Mouse (Mus musculus): ENCODE measurements around the gene 5330417C22Rik. TPM values are rescaled to one million over a fixed set of nuclear protein-coding genes. Genes with fewer than 3 reads are reported as not detected.
"Not testable (repeated sequence)": the region's sequence is repeated elsewhere in the genome, so short reads cannot be mapped to it uniquely, and the experiment has no call there.

The 5330417C22Rik gene
- polyA plus RNA-seq, 1 experiment: 149 TPM

DNA sequence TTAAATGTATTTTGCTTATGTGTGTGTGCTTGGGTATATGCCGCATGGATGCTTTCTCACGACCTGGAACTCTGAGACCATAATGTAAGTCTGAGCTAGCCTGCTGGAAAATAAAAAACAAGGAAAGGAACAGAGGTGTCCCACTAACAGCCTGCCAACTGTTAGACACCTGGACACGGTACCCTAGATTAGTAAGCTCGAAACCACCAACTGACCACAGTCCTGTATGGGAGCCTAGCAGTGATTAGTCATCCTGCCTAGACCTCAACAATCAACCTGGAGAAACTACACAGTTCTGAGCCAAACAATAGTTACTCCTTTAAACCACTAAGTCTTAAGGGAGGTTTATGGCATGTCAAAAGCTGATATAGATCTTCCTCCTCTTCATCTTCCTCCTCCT is 12.9 kb downstream of the 5330417C22Rik start:
- Histone ChIP-seq H3K4me3 (ENCODE audit: control insufficient read depth, low read depth, low read length) (no peak overlapping the region), H3K27me3 (ENCODE audit: control insufficient read depth, insufficient read depth, low read length) (no peaks in the 10 kb centered on the region), H3K36me3 (ENCODE audit: control insufficient read depth, insufficient read depth, low read length) (no peaks in the 10 kb centered on the region), H3K27ac (ENCODE audit: control insufficient read depth, insufficient read depth, low read depth, low read length) (no peak overlapping the region), H3K4me1 (ENCODE audit: control insufficient read depth, insufficient read depth, low read length) (no peaks in the 10 kb centered on the region)
- TF ChIP-seq CTCF (IDR thresholded peaks at IDR 0.05; ENCODE audit: control insufficient read depth, insufficient read depth, insufficient replicate concordance, low read depth, low read length) (no peak), POLR2A (IDR thresholded peaks at IDR 0.05; ENCODE audit: control insufficient read depth, low read depth, low read length) (no peak)

DNA sequence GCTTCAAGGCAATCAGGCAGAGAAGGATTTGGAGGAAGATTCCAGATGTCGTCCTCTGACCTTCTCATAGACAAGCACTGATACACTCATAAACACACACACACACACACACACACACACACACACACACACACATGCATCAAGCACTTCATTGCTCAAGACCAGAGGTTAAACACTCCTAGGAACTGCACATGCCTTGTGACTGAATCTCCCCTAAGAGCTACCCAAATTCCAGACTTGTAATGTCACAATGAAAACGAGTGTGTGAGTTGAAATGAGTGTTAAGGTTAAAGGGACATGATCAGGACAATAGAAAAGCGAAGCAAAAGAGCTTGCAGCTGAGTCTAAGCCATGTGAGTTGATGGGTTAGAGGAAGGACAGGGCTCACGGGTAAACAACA is 18.1 kb downstream of the 5330417C22Rik start:
- Histone ChIP-seq H3K27me3 (ENCODE audit: control insufficient read depth, insufficient read depth, low read length) (no peaks in the 10 kb centered on the region), H3K27ac (ENCODE audit: control insufficient read depth, insufficient read depth, low read depth, low read length) (no peak overlapping the region), H3K4me1 (ENCODE audit: control insufficient read depth, insufficient read depth, low read length) (no peaks in the 10 kb centered on the region), H3K4me3 (ENCODE audit: control insufficient read depth, low read depth, low read length) (no peak overlapping the region), H3K36me3 (ENCODE audit: control insufficient read depth, insufficient read depth, low read length) (no peaks in the 10 kb centered on the region)
- TF ChIP-seq CTCF (IDR thresholded peaks at IDR 0.05; ENCODE audit: control insufficient read depth, insufficient read depth, insufficient replicate concordance, low read depth, low read length): no peak

- TF ChIP-seq POLR2A (IDR thresholded peaks at IDR 0.05; ENCODE audit: control insufficient read depth, low read depth, low read length): no peak
- no peak for TF ChIP-seq CTCF (IDR thresholded peaks at IDR 0.05; ENCODE audit: control insufficient read depth, insufficient read depth, insufficient replicate concordance, low read depth, low read length)
These were observed 22.9 kb downstream of the 5330417C22Rik start for GRCm38 (mm10) chr3:108513465-108513864.

DNA sequence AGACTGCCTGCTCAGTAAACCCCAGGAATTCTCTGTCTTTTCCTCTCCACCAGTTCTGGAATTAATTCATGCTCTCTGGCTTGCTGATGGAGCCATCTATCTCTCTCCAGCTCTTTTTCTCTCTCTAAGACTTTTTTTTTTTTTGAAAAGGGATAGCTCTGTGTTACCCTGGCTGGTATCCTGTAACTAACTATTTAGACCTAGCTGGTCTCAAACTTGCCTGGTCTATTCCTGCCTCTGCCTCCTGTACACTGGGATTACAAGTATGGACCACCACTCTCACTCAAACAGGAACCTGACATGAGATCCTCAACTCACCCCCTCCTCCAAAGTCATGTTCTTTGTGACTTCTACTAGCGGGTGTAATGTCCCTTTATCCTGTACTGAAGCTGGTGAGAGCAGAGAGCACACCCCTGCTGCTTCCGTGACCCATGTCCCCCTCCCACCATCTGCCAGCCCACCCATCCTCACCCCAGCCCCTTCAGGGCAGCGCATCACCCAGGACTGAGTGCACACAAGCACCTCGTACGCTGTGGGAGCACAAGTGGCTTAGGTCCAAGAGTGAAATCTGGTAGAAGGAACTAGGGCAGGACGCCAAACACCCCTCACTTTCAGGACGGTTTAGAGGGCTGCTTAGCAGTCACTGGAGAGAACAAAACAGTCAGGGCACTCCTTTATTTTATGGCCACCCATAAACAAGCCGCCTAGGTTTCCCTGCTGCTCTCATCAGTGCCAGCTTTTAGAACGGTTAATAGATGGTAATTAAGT is 25.4 kb downstream of the 5330417C22Rik start:
- Histone ChIP-seq H3K27me3 (ENCODE audit: control insufficient read depth, insufficient read depth, low read length) (no peaks in the 10 kb centered on the region), H3K27ac (ENCODE audit: control insufficient read depth, insufficient read depth, low read depth, low read length) (no peak overlapping the region), H3K4me1 (ENCODE audit: control insufficient read depth, insufficient read depth, low read length) (no peaks in the 10 kb centered on the region), H3K36me3 (ENCODE audit: control insufficient read depth, insufficient read depth, low read length) (no peaks in the 10 kb centered on the region), H3K4me3 (ENCODE audit: control insufficient read depth, low read depth, low read length) (no peak overlapping the region)
- TF ChIP-seq POLR2A (IDR thresholded peaks at IDR 0.05; ENCODE audit: control insufficient read depth, low read depth, low read length) (no peak), CTCF (IDR thresholded peaks at IDR 0.05; ENCODE audit: control insufficient read depth, insufficient read depth, insufficient replicate concordance, low read depth, low read length) (no peak)

More at GRCm38 (mm10) chr3:108513465-108513864, 22.9 kb downstream of the 5330417C22Rik start:
- Histone ChIP-seq H3K36me3 (ENCODE audit: control insufficient read depth, insufficient read depth, low read length) (no peaks in the 10 kb centered on the region), H3K4me3 (ENCODE audit: control insufficient read depth, low read depth, low read length) (no peak overlapping the region), H3K4me1 (ENCODE audit: control insufficient read depth, insufficient read depth, low read length) (no peaks in the 10 kb centered on the region), H3K27ac (ENCODE audit: control insufficient read depth, insufficient read depth, low read depth, low read length) (no peak overlapping the region), H3K27me3 (ENCODE audit: control insufficient read depth, insufficient read depth, low read length) (no peaks in the 10 kb centered on the region)

DNA sequence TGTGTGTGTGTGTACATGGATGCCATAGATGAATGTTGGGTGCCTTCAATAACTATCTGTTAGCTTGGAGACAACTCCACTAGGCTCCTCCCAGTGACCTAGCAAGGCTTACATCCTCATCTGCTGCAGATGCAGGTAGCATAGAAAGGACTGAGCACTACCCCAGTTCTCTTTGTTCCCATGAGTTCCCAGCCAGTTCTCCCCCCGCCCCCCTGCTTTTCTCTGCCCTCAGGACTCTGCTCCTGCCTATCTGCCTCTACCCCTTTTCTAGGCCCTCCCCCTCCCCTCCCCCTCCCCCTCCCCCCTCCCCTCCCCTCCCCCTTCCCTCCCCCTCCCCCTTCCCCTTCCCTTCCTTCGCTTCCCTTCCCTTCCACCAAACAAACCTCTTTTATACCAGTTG is 26.2 kb downstream of the 5330417C22Rik start:
- H3K27ac ChIP-seq (ENCODE audit: control insufficient read depth, insufficient read depth, low read depth, low read length): no peak overlapping the region
- no peak for TF ChIP-seq POLR2A (IDR thresholded peaks at IDR 0.05; ENCODE audit: control insufficient read depth, low read depth, low read length)
- no peak for TF ChIP-seq CTCF (IDR thresholded peaks at IDR 0.05; ENCODE audit: control insufficient read depth, insufficient read depth, insufficient replicate concordance, low read depth, low read length)
- no peak overlapping the region for H3K4me3 ChIP-seq (ENCODE audit: control insufficient read depth, low read depth, low read length)
- H3K4me1 ChIP-seq (ENCODE audit: control insufficient read depth, insufficient read depth, low read length): no peaks in the 10 kb centered on the region
- H3K36me3 ChIP-seq (ENCODE audit: control insufficient read depth, insufficient read depth, low read length): no peaks in the 10 kb centered on the region
- no peaks in the 10 kb centered on the region for H3K27me3 ChIP-seq (ENCODE audit: control insufficient read depth, insufficient read depth, low read length)

- Histone ChIP-seq H3K27ac (ENCODE audit: control insufficient read depth, insufficient read depth, low read depth, low read length) (no peak overlapping the region), H3K27me3 (ENCODE audit: control insufficient read depth, insufficient read depth, low read length) (no peaks in the 10 kb centered on the region), H3K4me1 (ENCODE audit: control insufficient read depth, insufficient read depth, low read length) (no peaks in the 10 kb centered on the region), H3K36me3 (ENCODE audit: control insufficient read depth, insufficient read depth, low read length) (no peaks in the 10 kb centered on the region), H3K4me3 (ENCODE audit: control insufficient read depth, low read depth, low read length) (no peak overlapping the region)
- TF ChIP-seq POLR2A (IDR thresholded peaks at IDR 0.05; ENCODE audit: control insufficient read depth, low read depth, low read length) (no peak), CTCF (IDR thresholded peaks at IDR 0.05; ENCODE audit: control insufficient read depth, insufficient read depth, insufficient replicate concordance, low read depth, low read length) (no peak)
These were observed 27.4 kb downstream of the 5330417C22Rik start for GRCm38 (mm10) chr3:108508745-108509474.

DNA sequence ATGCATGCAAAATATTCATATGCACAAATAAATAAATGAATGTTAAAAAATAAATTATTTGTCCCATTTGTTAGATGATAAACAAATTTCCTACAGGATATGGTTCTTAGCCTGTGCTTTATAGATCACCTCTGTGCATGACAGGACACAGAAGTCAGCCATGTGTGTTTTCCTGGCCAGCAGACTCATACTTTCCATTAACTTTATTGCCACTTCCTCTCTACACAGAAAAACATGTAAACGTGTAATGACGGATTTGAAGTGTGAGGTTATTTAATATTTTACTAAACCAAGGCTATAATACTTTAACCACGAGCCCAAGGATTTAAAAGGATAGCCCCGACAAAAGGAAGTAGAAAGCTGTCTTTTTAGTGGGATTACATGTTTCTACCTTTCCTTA is 32.4 kb downstream of the 5330417C22Rik start:
- Histone ChIP-seq H3K36me3 (ENCODE audit: control insufficient read depth, insufficient read depth, low read length) (no peaks in the 10 kb centered on the region), H3K4me1 (ENCODE audit: control insufficient read depth, insufficient read depth, low read length) (no peaks in the 10 kb centered on the region), H3K4me3 (ENCODE audit: control insufficient read depth, low read depth, low read length) (no peak overlapping the region), H3K27ac (ENCODE audit: control insufficient read depth, insufficient read depth, low read depth, low read length) (no peak overlapping the region), H3K27me3 (ENCODE audit: control insufficient read depth, insufficient read depth, low read length) (no peaks in the 10 kb centered on the region)
- TF ChIP-seq CTCF (IDR thresholded peaks at IDR 0.05; ENCODE audit: control insufficient read depth, insufficient read depth, insufficient replicate concordance, low read depth, low read length) (no peak), POLR2A (IDR thresholded peaks at IDR 0.05; ENCODE audit: control insufficient read depth, low read depth, low read length) (no peak)

GRCm38 (mm10) chr3:108501411-108501810 is 34.9 kb downstream of the 5330417C22Rik start:
- H3K4me1 ChIP-seq (ENCODE audit: control insufficient read depth, insufficient read depth, low read length); H3K4me3 ChIP-seq (ENCODE audit: control insufficient read depth, low read depth, low read length); H3K36me3 ChIP-seq (ENCODE audit: control insufficient read depth, insufficient read depth, low read length); H3K27me3 ChIP-seq (ENCODE audit: control insufficient read depth, insufficient read depth, low read length); H3K27ac ChIP-seq (ENCODE audit: control insufficient read depth, insufficient read depth, low read depth, low read length): not testable (repeated sequence)
